Mouse (Mus musculus) midbrain, embryonic 12.5 days (tissue): ENCODE measurements at regions not wholly inside any gene's neighbourhood (a gene's known extent, or its start where the extent isn't known, plus 50 kb on each side); places are given as distances from the start of the nearest gene placed in this dataset.

Experiments
- ATAC-seq: fragments of 200-750 bp; cut with Nextera tagmentation; 2 replicates; pipeline ENCODE4 v1.8.0; 2017; ENCODE audit warnings: low read depth, moderate TSS enrichment, moderate library complexity; ENCODE audit not compliant: low FRiP score
- H3K27ac ChIP-seq: fragments of 300-500 bp; sonication (generic); replicated peaks from 2 replicates; pipeline ENCODE4 v1.5.1; 2016; ENCODE audit warnings: mild to moderate bottlenecking
- H3K27me3 ChIP-seq: fragments of 300-500 bp; sonication (generic); 2 replicates; pipeline ENCODE4 v1.6.1; 2016; ENCODE audit warnings: mild to moderate bottlenecking
- H3K36me3 ChIP-seq: fragments of 300-500 bp; sonication (generic); 2 replicates; pipeline ENCODE4 v1.6.1; 2016
- H3K4me1 ChIP-seq: fragments of 300-500 bp; sonication (generic); 2 replicates; pipeline ENCODE4 v1.6.1; 2016
- H3K4me2 ChIP-seq: fragments of 300-500 bp; sonication (generic); replicated peaks from 2 replicates; pipeline ENCODE4 v1.6.1; 2016; ENCODE audit warnings: mild to moderate bottlenecking, moderate library complexity
- H3K4me3 ChIP-seq: fragments of 300-500 bp; sonication (generic); 2 replicates; pipeline ENCODE4 v1.5.1; 2016; ENCODE audit warnings: mild to moderate bottlenecking
- H3K9ac ChIP-seq: fragments of 300-500 bp; sonication (generic); replicated peaks from 2 replicates; pipeline ENCODE4 v1.6.1; 2016; ENCODE audit warnings: mild to moderate bottlenecking, moderate library complexity
- H3K9me3 ChIP-seq: fragments of 300-500 bp; sonication (generic); 2 replicates; pipeline ENCODE4 v1.6.1; 2016; ENCODE audit warnings: mild to moderate bottlenecking
- WGBS: fragments of 180-500 bp; shearing (Covaris S2); methylation state at CpG from one replicate; pipeline ENCODE4 v1.1.7; 2016; 5-methylcytosine and 5-hydroxymethylcytosine counted together

GRCm38 (mm10) chr10:12180965-12181364 lies 688.2 kb downstream of the Utrn start:
- Histone ChIP-seq H3K36me3 (no peaks in the 10 kb centered on the region), H3K27me3 (no peaks in the 10 kb centered on the region), H3K9me3 (no peaks in the 10 kb centered on the region), H3K9ac (no peak overlapping the region), H3K4me2 (no peak overlapping the region), H3K4me3 (no peak overlapping the region), H3K4me1 (no peaks in the 10 kb centered on the region), H3K27ac (no peak overlapping the region)
- ATAC-seq: no peak
- WGBS: 83% methylated on average over 4 of the region's 4 CpGs

- Histone ChIP-seq H3K4me2 (0 out of 2 replicates have a peak overlapping the region, but pooled peaks have one; percentile 2), H3K4me3 (no peak overlapping the region), H3K9me3 (no peaks in the 10 kb centered on the region), H3K9ac (no peak overlapping the region), H3K36me3 (no peaks in the 10 kb centered on the region), H3K4me1 (peaks cover 8% of the 10 kb centered on the region; the same call in 1 of the 2 replicates), H3K27me3 (no peaks in the 10 kb centered on the region), H3K27ac (0 out of 2 replicates have a peak overlapping the region, but pooled peaks have one; percentile 2)
- ATAC-seq: peak; percentile 45; the same call in 1 of the 2 replicates
- WGBS: 67% methylated on average over 13 of the region's 13 CpGs
These were observed 682.1 kb downstream of the Utrn start for GRCm38 (mm10) chr10:12186918-12187639.

GRCm38 (mm10) chr10:12187669-12188342 lies 681.4 kb downstream of the Utrn start:
- Histone ChIP-seq H3K4me3 (no peak overlapping the region), H3K27me3 (no peaks in the 10 kb centered on the region), H3K9ac (no peak overlapping the region), H3K4me2 (no peak overlapping the region), H3K27ac (0 out of 2 replicates have a peak overlapping the region, but pooled peaks have one; percentile 2), H3K36me3 (no peaks in the 10 kb centered on the region), H3K4me1 (peaks cover 8% of the 10 kb centered on the region; the same call in 1 of the 2 replicates), H3K9me3 (no peaks in the 10 kb centered on the region)
- ATAC-seq: peak; percentile 39; the same call in 1 of the 2 replicates
- WGBS: 81% methylated on average over 8 of the region's 8 CpGs

- ATAC-seq: 0 out of 2 replicates have a peak, but pooled peaks have one; percentile 9
These were observed 678.7 kb downstream of the Utrn start for GRCm38 (mm10) chr10:12190435-12190834.

GRCm38 (mm10) chr10:12207301-12207700 lies 661.9 kb downstream of the Utrn start:
- WGBS: 90% methylated on average over 2 of the region's 2 CpGs
- no peak overlapping the region for H3K4me2 ChIP-seq

More at GRCm38 (mm10) chr10:12190435-12190834, 678.7 kb downstream of the Utrn start:
- peaks cover 8% of the 10 kb centered on the region; the same call in 1 of the 2 replicates for H3K4me1 ChIP-seq
- H3K9me3 ChIP-seq: no peaks in the 10 kb centered on the region
- no peaks in the 10 kb centered on the region for H3K36me3 ChIP-seq
- no peak overlapping the region for H3K27ac ChIP-seq
- WGBS: 53% methylated on average over 3 of the region's 3 CpGs
- no peak overlapping the region for H3K4me2 ChIP-seq
- no peaks in the 10 kb centered on the region for H3K27me3 ChIP-seq
- H3K4me3 ChIP-seq: no peak overlapping the region
- no peak overlapping the region for H3K9ac ChIP-seq

GRCm38 (mm10) chr10:12210181-12210580 lies 659.0 kb downstream of the Utrn start:
- Histone ChIP-seq H3K36me3 (no peaks in the 10 kb centered on the region), H3K27me3 (no peaks in the 10 kb centered on the region), H3K4me2 (no peak overlapping the region), H3K9ac (no peak overlapping the region), H3K27ac (no peak overlapping the region), H3K4me1 (no peaks in the 10 kb centered on the region), H3K4me3 (no peak overlapping the region), H3K9me3 (no peaks in the 10 kb centered on the region)
- 48% methylated on average over 2 of the region's 2 CpGs for WGBS
- ATAC-seq: no peak

More at GRCm38 (mm10) chr10:12207301-12207700, 661.9 kb downstream of the Utrn start:
- Histone ChIP-seq H3K36me3 (no peaks in the 10 kb centered on the region), H3K4me1 (no peaks in the 10 kb centered on the region), H3K27ac (no peak overlapping the region), H3K4me3 (no peak overlapping the region), H3K9me3 (no peaks in the 10 kb centered on the region), H3K27me3 (no peaks in the 10 kb centered on the region), H3K9ac (no peak overlapping the region)
- ATAC-seq: no peak

- no peak overlapping the region for H3K4me3 ChIP-seq
These were observed 650.3 kb downstream of the Utrn start for GRCm38 (mm10) chr10:12218879-12219278.

GRCm38 (mm10) chr10:12234141-12234540 lies 635.0 kb downstream of the Utrn start:
- Histone ChIP-seq H3K27ac (no peak overlapping the region), H3K4me1 (0 out of 2 replicates have a peak, but pooled peaks cover 2% of the 10 kb centered on the region), H3K9me3 (no peaks in the 10 kb centered on the region), H3K9ac (no peak overlapping the region), H3K4me2 (no peak overlapping the region), H3K27me3 (no peaks in the 10 kb centered on the region), H3K36me3 (no peaks in the 10 kb centered on the region), H3K4me3 (no peak overlapping the region)
- 81% methylated on average over 1 of the region's 1 CpGs for WGBS
- ATAC-seq: no peak

More at GRCm38 (mm10) chr10:12218879-12219278, 650.3 kb downstream of the Utrn start:
- Histone ChIP-seq H3K27ac (no peak overlapping the region), H3K27me3 (no peaks in the 10 kb centered on the region), H3K4me1 (no peaks in the 10 kb centered on the region), H3K4me2 (no peak overlapping the region), H3K9me3 (no peaks in the 10 kb centered on the region), H3K36me3 (no peaks in the 10 kb centered on the region), H3K9ac (no peak overlapping the region)
- 0 out of 2 replicates have a peak, but pooled peaks have one; percentile 19 for ATAC-seq

GRCm38 (mm10) chr10:12248853-12249252 lies 620.3 kb downstream of the Utrn start:
- Histone ChIP-seq H3K9me3 (no peaks in the 10 kb centered on the region), H3K36me3 (no peaks in the 10 kb centered on the region), H3K9ac (no peak overlapping the region), H3K4me3 (no peak overlapping the region), H3K27ac (no peak overlapping the region), H3K4me1 (no peaks in the 10 kb centered on the region), H3K27me3 (no peaks in the 10 kb centered on the region), H3K4me2 (no peak overlapping the region)
- peak; percentile 47; the same call in 1 of the 2 replicates for ATAC-seq
- WGBS: 78% methylated on average over 3 of the region's 3 CpGs

GRCm38 (mm10) chr10:12253274-12253673 lies 615.9 kb downstream of the Utrn start:
- no peak overlapping the region for H3K4me3 ChIP-seq
- no peak overlapping the region for H3K4me2 ChIP-seq
- H3K9me3 ChIP-seq: no peaks in the 10 kb centered on the region
- 95% methylated on average over 3 of the region's 3 CpGs for WGBS
- ATAC-seq: no peak
- no peaks in the 10 kb centered on the region for H3K36me3 ChIP-seq
- no peaks in the 10 kb centered on the region for H3K4me1 ChIP-seq
- no peak overlapping the region for H3K9ac ChIP-seq
- H3K27me3 ChIP-seq: no peaks in the 10 kb centered on the region
- H3K27ac ChIP-seq: no peak overlapping the region

- no peaks in the 10 kb centered on the region for H3K9me3 ChIP-seq
- no peak overlapping the region for H3K9ac ChIP-seq
- no peak overlapping the region for H3K4me3 ChIP-seq
- H3K27me3 ChIP-seq: no peaks in the 10 kb centered on the region
- H3K36me3 ChIP-seq: no peaks in the 10 kb centered on the region
- no peak overlapping the region for H3K4me2 ChIP-seq
- no peak for ATAC-seq
- no peaks in the 10 kb centered on the region for H3K4me1 ChIP-seq
- 88% methylated on average over 3 of the region's 3 CpGs for WGBS
- no peak overlapping the region for H3K27ac ChIP-seq
These were observed 583.5 kb downstream of the Utrn start for GRCm38 (mm10) chr10:12285679-12286078.

GRCm38 (mm10) chr10:12298887-12299286 lies 570.3 kb downstream of the Utrn start:
- Histone ChIP-seq H3K9ac (no peak overlapping the region), H3K36me3 (no peaks in the 10 kb centered on the region), H3K4me2 (no peak overlapping the region), H3K27ac (no peak overlapping the region), H3K4me1 (no peaks in the 10 kb centered on the region), H3K4me3 (no peak overlapping the region), H3K9me3 (no peaks in the 10 kb centered on the region), H3K27me3 (no peaks in the 10 kb centered on the region)
- 81% methylated on average over 2 of the region's 2 CpGs for whole genome bisulfite sequencing
- no peak for ATAC-seq
